Mouse (Mus musculus) lung, postnatal 25 days (tissue): ENCODE data around the gene Chmp5.
"Not testable (repeated sequence)": the region's sequence is repeated elsewhere in the genome, so short reads cannot be mapped to it uniquely, and the experiment has no call there.

Source experiments
- DNase-seq: peaks from one replicate; pipeline ENCODE4 v3.0.0; 2022; ENCODE audit warnings: low spot score

Gene Chmp5

DNA sequence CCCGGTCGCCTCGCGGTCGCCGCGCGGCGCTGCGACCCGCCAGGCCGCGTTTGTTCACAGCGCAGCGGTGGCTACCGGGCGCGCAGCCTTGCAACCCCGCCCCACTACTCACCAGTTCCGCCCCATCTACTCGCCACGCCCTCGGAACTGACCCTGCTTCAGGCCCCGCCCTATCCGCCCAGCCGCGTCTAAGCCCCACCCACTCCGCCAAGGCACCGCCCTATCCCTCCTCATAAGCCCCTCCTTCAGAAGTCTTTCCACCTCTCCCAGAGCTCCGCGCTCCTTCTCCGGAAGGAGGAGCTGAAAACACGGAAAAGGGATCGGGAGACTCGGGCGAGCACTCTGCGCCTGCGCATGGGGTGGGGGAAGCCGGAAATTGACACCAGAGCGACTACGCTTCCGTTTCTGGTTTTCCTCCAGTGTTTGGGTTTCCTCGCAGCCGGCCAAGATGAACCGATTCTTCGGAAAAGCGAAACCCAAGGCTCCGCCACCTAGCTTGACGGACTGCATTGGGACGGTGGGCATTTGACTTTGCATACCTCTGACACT is at the start of gene Chmp5, which contains the start of gene Bag1:
Chmp5 (plus strand) TSS at position 248 of the 549 bp plus-strand sequence.
Bag1 (minus strand) TSS at position 135 of the 549 bp plus-strand sequence.
- DNase-seq = peak; percentile 99

DNA sequence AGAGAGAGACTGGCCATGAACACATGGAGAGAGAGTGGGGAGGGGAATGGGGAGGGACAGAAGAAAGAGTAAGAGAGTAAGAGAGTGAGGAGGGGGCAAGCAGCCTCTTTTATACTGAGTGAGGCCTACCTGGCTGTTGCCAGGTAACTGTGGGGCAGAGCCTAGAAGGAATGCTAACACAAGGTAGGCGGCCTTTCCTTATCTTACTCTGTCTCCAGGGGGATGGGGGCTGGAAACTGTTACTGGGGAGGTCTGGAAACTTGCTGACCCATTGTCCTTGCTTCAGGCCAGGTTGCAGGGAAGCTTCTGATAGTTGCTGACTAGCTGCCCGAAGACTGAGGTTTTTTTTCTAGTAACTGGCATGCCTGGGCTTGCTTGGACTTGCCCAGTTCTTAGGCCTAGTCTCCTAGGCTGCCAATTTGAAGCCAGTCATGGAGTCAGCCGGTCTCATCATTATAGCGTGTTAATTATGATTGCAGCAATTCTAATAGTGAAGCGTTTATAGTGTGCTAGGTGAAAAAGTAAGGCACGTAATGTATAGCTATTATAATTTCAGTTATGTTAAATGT is 49.6 kb upstream of the Chmp5 start:
- DNase-seq = no peak

DNA sequence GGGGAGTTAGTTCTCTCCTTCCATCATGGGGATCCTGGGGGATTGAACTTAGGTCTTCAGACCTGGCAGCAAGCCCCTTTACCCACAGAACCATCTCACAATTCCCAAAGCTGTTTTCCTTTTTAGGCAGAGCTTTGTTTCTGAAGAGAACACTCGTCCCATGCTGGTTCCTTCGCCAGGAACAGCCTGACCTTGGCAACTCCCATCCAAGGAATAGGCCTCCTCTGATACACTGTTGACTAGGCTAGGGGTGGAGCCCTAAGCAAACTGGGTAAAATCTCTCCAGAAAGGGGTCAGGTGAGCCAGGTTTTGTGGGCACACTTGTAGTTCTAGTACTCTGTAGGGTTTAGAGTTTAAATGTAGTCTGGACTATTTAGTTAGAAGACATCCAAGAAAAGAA is 48.9 kb upstream of the Chmp5 start:
- DNase-seq = no peak

DNA sequence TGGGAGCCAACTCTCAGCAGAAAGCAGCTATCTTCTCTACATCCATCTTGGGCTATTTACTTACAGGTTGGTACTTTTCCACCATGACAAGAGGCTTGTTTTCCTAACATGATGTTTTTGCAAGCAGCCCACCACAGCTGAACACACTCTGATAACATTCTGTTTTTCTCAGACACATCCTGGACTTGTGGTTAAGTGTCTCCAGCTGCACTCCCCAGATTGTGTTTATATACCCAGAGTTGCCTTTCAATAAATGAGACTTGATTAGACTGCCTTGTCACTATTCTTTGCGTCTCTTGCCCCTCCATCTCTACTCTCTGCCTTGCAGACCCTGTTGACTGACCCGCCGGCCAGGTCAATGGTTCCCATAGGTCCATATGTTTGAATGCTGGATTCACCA is 48.1 kb upstream of the Chmp5 start:
- DNase-seq = no peak

DNA sequence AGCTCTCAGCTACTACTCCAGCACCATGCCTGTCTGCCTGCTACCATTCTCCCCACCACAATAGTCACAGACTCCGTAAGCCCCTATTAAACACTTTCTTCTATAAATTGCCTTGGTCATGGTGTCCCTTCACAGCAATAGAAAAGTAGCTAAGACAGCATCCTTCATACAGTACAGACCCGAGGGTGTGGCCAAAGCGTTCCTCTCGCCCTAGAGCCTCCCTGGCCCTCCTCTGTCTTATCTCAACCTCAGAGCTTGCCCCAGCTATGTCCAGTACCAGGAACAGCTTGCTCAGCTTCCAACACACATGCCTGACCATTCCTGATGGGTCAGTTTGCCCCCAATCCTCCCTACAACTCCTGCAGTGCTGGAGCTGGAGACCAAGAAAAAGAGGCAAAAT is 47.6 kb upstream of the Chmp5 start:
- no peak for DNase-seq

DNA sequence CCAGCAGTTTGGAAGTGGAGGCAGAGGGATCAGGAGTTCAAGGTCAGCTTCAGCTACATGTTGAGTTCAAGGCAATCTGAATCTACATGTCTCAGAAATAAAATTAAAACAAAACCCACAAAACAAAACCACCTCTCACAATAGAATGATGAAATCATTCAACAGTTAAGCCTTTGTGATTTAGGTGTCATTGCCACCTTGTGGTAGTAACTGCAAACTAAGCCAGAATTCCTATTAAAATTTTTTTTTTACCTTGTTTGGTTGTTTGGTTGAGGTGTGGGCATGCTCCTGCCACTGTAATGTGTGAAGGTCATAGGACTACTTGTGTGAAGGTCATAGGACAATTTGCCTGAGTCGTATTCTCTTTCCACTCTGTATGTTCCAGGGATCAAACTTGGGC is 41.9 kb upstream of the Chmp5 start:
- DNase-seq = peak; percentile 56

DNA sequence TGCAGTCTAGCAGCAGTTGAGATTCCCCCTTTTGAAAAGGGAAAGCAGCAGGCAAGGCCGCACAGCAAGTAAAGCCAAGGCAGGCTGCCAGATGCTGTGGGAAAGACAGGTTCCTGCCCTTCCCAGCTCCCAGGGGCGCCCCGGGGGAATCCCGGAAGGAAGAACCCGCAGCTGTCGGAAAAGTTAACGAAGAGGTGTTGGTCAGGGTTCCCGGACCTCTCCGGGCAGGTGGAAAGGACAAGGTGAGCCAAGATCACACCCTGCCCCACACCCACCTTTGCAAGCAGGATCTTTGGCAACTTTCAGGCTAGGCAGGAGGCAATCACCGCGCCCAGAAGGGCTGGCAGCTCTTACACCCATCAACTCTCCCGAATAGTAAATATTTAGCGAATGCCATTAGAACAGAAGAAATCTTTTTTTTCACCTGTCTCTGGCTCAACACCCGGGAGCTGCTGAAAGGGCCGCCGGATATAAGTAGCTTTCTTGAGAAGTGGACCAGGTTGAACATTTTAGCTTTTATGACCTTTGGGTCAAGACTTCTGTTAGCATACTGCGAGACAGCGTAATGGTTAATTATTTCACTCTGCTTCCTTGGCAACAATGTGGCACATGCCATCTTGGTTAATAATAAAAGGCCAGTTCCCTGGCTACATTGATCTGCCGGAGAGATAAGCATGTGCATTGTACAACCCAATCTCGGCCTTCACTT is 39.8 kb upstream of the Chmp5 start:
- peak; percentile 72 for DNase-seq

DNA sequence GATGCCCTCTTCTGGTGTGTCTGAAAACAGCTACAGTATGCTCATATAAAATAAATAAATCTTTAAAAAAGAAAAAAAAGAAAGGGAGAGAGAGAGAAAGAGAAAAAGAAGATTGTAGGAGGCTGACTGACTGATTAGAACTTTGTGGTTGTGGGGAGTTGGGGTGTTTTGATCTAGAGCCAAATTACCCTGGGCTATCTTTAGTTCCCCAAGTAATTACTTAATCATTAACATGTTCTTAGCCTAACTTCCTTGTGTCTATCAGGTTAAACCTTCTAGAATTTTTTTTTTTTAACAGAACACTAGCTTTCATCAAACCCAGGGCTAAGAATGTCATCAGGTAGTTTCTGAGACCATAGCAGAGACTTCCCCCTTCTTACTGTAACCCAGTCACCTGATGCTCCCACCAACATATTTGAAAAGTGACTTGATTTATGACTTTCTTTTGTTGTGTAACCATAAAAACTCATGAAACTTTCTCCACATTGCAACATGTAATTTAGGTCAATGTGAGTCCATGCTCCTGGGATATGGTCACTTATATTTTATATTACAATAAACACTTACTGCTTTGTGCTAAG is 33.8 kb upstream of the Chmp5 start:
- no peak for DNase-seq

DNA sequence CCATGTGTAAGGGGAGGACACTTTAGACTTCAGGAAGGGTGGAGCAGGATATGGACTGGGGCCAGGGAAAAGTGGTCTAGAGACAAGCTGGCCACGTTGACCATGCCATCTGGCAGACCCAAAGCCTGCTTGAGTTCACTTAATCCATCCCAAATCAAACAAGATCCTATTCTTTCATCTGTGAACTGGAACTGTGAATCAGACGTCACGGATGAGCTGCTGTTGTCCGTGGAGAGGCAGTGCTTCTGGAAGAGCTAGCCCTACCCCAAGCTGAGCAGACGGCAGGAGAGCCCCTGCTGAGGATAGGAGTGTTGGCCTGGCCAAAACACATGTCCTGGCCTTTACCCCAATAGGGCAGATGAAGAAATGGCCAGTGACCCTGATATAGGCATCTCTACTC is 32.3 kb upstream of the Chmp5 start:
- DNase-seq = no peak

DNA sequence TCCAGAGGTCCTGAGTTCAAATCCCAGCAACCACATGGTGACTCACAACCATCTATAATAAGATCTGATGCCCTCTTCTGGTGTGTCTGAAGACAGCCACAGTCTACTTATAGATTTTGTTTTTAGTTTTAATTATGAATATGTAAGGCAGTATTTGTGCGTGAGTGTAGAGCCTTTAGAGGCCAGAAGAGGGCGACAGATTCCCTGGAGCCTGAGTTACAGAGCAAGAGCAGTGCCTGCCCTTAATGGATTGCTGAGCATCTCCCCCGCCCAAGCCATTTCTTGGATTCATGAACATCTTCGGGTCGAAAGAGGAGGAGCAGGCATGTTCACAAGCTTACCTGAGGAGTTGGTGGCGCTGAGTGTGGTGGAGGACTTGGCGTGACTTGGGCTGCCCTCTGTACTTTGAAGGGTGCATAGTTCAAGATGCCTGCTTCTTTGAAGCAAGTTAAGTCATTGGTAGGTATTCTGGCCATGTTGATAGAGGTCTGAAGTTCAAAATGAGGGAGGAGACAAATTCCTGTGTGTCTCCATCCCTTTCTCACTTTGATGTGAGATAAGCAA is 31.5 kb upstream of the Chmp5 start:
- no peak for DNase-seq

DNA sequence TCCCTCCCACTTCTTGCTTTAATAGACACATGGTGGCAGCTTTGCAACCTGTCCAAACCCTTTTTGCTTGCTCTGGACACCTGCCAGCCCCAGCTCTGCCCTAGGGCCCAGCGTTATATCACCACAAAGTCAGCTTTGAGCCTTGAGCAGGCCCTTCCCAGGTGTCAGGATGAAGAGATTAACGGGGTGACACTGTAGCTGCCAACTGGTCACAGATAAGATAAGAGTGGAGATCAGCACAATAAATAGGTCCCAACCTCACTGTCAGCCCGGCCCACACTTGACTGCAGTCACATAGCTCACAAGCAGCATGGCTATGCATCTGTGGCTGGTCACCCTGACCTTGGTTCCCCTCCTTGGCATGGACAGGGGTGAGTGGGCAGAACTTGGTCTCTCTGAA is 28.4 kb upstream of the Chmp5 start, which contains the start of gene Spink4:
Spink4 (plus strand) TSS at position 268 of the 400 bp plus-strand sequence.
- DNase-seq = no peak

DNA sequence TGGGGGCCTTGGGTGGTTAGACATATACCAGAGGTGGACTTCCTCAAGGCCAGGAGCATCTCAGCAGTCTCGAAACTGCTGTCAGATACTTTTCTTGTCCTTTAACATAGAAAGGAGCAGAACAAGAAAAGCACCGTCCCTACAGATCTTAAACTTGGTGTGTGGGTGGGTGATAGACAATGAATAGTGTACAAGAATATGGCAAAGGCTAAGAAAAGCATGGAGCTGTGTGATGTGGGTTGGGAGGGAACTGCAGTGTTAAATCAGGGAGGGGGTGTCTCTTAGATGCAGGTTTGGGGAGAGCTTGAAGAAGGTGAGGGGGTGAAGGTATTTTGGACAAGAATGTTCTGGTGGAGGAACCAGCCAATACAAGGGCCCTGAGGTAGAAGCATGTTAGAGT is 27.6 kb upstream of the Chmp5 start:
- no peak for DNase-seq

DNA sequence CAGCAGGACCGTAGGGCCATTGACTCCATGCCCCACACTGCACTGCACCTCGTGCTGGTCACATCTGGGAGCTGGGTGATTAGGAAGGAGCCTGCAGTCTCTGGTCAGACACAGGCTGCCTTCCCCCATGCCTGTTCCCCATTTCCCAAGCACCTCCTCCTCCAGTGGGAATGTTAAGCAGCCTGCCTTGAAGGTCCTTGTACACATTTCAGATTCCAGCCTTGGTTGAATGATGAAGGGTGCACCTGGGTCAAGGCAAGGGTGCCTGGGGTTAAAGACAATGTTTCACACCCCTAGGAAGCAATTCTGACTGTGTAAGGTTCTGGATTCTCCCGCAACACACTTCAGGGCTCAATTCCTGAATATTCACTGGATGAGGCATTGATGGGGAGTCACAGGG is 26.9 kb upstream of the Chmp5 start:
- DNase-seq = peak; percentile 23

DNA sequence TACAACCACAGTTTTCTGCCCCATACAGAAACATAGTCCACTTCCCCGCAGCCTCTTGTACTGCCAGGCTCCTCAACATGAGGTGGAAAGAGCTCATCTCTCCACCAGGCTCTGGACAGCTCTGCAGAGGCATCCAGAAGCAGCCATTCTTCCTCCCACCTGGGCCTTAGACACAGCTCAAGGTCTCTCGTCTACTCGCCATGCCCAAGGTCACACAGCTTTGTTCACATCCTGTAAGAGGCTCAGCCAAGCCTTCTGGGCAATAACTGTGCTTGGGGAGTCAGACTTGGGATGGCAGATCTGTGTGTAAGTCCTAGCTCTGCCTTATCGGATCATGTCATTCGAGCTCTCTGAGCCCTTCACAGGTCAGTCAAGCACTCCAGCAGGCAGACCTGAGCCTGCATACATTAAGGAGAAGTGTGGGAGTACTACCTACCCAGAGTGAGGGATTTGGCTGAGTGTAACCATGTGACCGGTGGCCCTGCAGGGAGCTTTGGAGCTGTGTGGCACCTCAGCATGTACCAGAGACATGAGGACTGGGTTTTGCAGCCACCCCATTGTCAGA is 25.0 kb upstream of the Chmp5 start:
- DNase-seq = no peak

DNA sequence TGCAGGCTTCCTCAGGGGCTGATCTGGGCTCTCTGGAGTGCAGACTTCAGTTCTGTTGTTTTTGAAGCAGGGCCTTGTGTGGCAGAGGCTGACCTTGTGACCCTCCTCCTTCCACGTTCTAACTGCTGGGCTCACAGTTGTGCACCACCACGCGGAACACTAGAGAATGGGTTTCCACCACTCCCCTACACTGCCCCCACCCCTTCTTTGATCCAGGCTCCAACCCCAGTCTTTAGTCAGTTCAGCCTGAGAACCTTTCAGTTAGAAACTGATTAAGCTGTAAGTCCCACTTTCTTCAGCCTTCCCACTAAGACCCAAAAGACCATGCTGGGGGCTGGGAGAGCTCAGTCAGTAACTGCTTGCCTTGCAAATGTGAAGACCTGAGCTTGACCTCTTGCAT is 22.6 kb upstream of the Chmp5 start:
- DNase-seq = no peak

DNA sequence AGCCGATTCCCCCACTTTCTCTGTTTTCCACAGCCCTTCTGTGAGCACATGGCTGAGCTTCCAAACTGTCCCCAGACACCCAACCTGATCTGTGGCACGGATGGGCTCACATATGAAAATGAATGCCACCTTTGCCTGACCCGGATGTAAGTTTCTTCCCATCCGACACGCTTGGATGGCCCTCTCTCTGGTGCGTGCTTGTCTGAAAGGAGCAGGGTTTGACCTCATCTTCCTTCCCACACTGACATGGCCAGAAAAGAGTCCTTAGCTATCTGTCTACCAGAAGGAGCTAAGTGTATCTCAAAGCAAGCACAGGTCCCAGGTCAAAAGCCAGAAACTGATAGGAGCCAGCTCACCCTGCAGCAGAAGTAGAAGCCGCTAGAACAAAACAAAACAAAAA is 19.2 kb upstream of the Chmp5 start:
- DNase-seq = no peak

DNA sequence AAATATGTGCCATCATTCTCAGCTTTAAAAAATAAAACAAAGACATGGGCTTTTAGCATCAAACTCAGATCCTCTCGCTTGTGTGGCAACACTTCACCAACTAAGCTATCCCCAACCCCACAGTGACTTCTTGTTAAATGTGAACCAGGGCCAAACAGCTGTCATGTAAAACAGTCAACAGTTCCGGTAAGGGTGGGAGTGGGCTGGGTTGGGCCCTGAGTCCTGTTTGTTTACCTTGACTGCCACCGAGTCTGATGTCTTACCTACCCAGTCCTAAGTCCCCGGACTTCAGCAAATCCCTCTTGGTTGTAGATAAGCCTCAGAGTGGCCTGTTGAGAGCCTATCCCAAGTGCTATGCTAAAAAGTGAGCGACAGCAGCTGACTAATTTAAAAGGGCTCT is 14.5 kb upstream of the Chmp5 start:
- no peak for DNase-seq

DNA sequence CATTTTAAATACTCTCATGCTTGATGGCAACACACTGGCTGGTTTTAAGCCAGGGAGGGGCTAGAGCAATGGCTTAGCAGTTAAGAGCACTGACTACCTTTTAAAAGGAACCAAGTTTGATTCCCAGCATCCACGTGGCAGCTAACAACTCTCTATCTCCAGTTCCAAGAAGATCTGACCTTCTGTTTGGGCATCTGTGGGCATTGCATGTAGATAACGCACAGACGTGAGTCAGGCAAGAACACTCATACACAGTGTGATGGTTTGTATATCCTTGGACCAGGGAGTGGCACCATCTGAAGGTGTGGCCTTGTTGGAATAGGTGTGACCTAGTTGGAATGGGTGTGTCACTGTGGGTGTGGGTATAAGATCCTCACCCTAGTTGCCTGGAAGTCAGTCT is 13.8 kb upstream of the Chmp5 start:
- not testable (repeated sequence) for DNase-seq

DNA sequence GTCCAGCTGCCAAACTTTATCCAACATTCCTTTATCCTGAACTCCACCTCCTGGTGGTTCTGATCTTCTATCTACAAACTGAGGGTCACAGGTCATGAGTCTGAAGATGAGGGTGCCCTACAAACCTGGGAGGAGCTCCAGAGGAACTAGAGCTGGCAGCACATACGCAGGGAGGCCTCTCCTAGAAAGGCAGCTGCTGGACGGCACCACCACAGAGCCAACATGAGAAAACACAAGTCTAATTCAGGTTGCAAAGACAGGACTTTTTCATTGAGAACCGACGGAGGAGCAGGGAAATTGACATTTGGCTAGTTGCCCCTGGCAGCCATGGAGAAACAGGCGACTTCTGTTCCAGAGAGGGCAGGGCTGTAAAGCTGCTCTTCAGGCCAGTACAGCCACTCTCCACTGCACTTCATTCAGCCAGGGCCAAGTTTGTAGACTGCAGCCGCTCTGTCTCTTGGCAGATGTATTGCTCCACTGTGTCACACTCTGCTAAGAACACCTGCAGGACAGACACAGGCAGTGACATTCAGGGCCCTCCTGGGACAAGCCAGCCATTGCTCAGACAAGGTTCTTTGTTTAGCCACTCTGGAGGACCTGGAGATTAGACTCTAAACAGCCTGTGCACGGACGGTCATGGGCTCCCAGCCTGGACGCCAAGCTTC is 11.9 kb upstream of the Chmp5 start:
- DNase-seq = peak; percentile 53

DNA sequence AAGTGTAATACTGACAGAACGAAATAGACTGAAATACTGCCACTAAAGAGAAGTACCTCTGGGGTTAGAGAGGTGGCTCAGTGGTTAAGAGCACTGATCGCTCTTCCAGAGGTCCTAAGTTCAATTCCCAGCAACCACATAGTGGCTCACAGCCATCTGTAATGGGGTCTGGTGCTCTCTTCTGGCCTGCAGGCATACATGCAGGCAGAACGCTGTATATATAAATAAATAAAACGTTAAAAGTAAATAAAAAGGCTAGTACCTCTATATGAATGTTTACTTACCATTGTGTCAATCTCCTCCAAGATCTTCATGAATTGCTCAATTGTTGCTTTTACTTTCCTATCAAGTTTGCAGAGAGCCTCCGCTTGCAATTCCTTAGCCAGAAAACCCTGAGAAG is 9.4 kb upstream of the Chmp5 start:
- DNase-seq = no peak

DNA sequence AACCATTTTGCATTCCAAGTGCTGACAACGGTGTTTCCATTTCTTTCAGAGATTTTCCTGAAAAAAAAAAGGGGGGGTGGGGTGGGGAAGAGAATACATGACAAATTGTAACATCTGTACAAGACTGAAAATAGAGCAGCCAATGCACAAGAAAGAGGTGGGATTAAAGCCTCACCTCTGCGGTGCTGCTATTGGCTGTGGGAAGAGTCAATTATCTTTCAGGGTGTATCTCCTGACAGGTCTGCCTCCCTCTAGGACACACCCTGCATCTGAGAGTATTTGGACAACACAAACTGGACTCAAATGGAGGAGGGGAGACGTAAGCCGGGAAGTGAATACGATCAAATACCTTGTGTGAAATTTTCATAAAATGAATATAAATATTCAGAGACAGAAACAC is 4.6 kb upstream of the Chmp5 start:
- no peak for DNase-seq

DNA sequence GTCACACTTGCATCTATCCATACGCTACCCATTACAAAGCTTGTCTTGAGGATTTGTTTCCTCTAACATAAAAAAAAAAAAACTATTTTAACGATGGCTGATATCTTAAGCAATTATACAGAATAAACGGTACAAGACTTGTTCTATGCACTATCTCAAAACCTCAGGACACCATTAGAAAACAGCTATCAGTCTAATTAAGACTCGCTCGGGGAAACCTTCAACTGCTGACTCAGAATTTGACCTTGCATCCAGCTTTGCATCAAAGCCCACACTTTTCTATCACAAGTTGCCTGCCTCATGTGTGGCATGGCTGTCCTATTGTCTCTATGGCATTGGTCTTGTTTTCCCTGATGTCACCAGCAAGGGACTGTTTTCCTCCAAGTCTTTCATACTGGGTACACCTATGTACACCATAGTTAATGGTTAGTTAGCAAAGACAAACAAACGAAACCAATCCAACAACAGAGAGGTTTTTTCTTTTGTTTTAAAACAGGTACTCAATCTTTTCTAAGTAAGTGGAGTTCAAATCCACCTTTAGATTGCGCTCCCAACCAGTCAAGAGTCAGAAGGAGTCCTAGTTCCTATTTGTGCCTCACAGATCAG is 1.6 kb upstream of the Chmp5 start:
- DNase-seq = no peak
